Mouse (Mus musculus) left cerebral cortex, postnatal 14 days (tissue): ENCODE results near the gene Ube2e2. TPM values are rescaled to one million over a fixed set of nuclear protein-coding genes. Genes with fewer than 3 reads are reported as not detected.
A peak's percentile ranks its signal among the peaks of the same experiment; 100 is the strongest.

Experiments
- DNase-seq, 2 experiments: peaks; one replicate each; pipeline ENCODE4 v3.0.0; 2021 to 2022; ENCODE audit warnings: low spot score in 2 of 2, mixed read lengths in 1 of 2
- intact Hi-C: fragments of 180-260 bp; cut with DNase I; formaldehyde crosslinking; loops from one replicate; pipeline ENCODE4 v1.15.1; 2025
- long read RNA-seq, 2 experiments: library from polyadenylated mRNA; stranded (forward); transcript quantifications; one replicate each; pipeline ENCODE4 v2.0.0; 2021
- total RNA-seq, 2 experiments: library from RNA; stranded (reverse); gene quantifications; 2 replicates each; pipeline ENCODE4 v1.2.3; 2021

Ube2e2 gene
- total RNA-seq = 100 to 1,000 TPM; 149 to 168 TPM
- long read RNA-seq, experiment 1, partial matches to known transcripts = 5 of 13 reads
- long read RNA-seq, experiment 1, other reads (novel, unspliced or antisense) = 8 of 13 reads
- long read RNA-seq, experiment 2, partial matches to known transcripts = 6 of 9 reads
- long read RNA-seq, experiment 2, other reads (novel, unspliced or antisense) = 3 of 9 reads

GRCm38 (mm10) chr14:18893947-18894445, at the start of gene Ube2e2:
TSS of gene Ube2e2 (minus strand) at chr14:18894267.
- DNase-seq = no peak
- intact Hi-C loops = loop anchor here (10.0 kb wide), 1 partner anchor 139 kb away; no protein-coding TSS in a partner anchor

- intact Hi-C loops = no loop called here
- peak in 1 of 2 experiments; percentile 31 for DNase-seq
These were observed 46.0 kb upstream of the Ube2e2 start for GRCm38 (mm10) chr14:18940068-18940467.

GRCm38 (mm10) chr14:18903553-18903952, 9.5 kb upstream of the Ube2e2 start:
- DNase-seq = no peak
- intact Hi-C loops = no loop called here

- peak; percentile 88 to 93 for DNase-seq
- intact Hi-C loops = loop anchor here (10.0 kb wide), 1 partner anchor 139 kb away; no protein-coding TSS in a partner anchor
These were observed 733 bp downstream of the Ube2e2 start for GRCm38 (mm10) chr14:18893121-18893946.

GRCm38 (mm10) chr14:18889571-18889970, 4.5 kb downstream of the Ube2e2 start:
- intact Hi-C loops = no loop called here
- DNase-seq = no peak

GRCm38 (mm10) chr14:18882493-18882892, 11.6 kb downstream of the Ube2e2 start:
- intact Hi-C loops = loop anchor here (5.0 kb wide), 1 partner anchor 615 kb away; no protein-coding TSS in a partner anchor
- no peak for DNase-seq

- intact Hi-C loops = no loop called here
- DNase-seq = no peak
These were observed 23.4 kb downstream of the Ube2e2 start for GRCm38 (mm10) chr14:18870716-18871115.

- intact Hi-C loops = no loop called here
- DNase-seq = no peak
These were observed 65.4 kb downstream of the Ube2e2 start for GRCm38 (mm10) chr14:18828661-18829060.

- intact Hi-C loops = no loop called here
- DNase-seq = no peak
These were observed 67.3 kb downstream of the Ube2e2 start for GRCm38 (mm10) chr14:18826753-18827152.

GRCm38 (mm10) chr14:18820713-18821112, 73.4 kb downstream of the Ube2e2 start:
- peak in 1 of 2 experiments; percentile 12 for DNase-seq

GRCm38 (mm10) chr14:18796857-18797256, 97.2 kb downstream of the Ube2e2 start:
- DNase-seq = no peak
- intact Hi-C loops = no loop called here

More at GRCm38 (mm10) chr14:18820713-18821112, 73.4 kb downstream of the Ube2e2 start:
- intact Hi-C loops = no loop called here

GRCm38 (mm10) chr14:18795787-18796186, 98.3 kb downstream of the Ube2e2 start:
- intact Hi-C loops = no loop called here

GRCm38 (mm10) chr14:18778993-18779675, 114.9 kb downstream of the Ube2e2 start:
- intact Hi-C loops = no loop called here
- DNase-seq = no peak

More at GRCm38 (mm10) chr14:18795787-18796186, 98.3 kb downstream of the Ube2e2 start:
- no peak for DNase-seq

- intact Hi-C loops = no loop called here
These were observed 115.8 kb downstream of the Ube2e2 start for GRCm38 (mm10) chr14:18778241-18778640.

GRCm38 (mm10) chr14:18776132-18776531, 117.9 kb downstream of the Ube2e2 start:
- DNase-seq = no peak
- intact Hi-C loops = no loop called here

More at GRCm38 (mm10) chr14:18778241-18778640, 115.8 kb downstream of the Ube2e2 start:
- no peak for DNase-seq

GRCm38 (mm10) chr14:18773724-18774123, 120.3 kb downstream of the Ube2e2 start:
- intact Hi-C loops = no loop called here
- DNase-seq = peak; percentile 17 to 52

- intact Hi-C loops = loop anchor here (10.0 kb wide), 1 partner anchor 135 kb away; the partner anchor contains the start of gene Ube2e2
- DNase-seq = no peak
These were observed 134.3 kb downstream of the Ube2e2 start for GRCm38 (mm10) chr14:18759601-18760356.

- intact Hi-C loops = loop anchor here (10.0 kb wide), 1 partner anchor 136 kb away; the partner anchor contains the start of gene Ube2e2
- peak; percentile 16 to 44 for DNase-seq
These were observed 135.2 kb downstream of the Ube2e2 start for GRCm38 (mm10) chr14:18758595-18759532.
